Mouse (Mus musculus) hindbrain, embryonic 13.5 days (tissue): ENCODE results near the gene Bex1. TPM values are rescaled to one million over a fixed set of nuclear protein-coding genes. Genes with fewer than 3 reads are reported as not detected.

Experiments
- ATAC-seq: fragments of 200-750 bp; cut with Nextera tagmentation; 2 replicates; pipeline ENCODE4 v1.8.0; 2017; ENCODE audit warnings: moderate TSS enrichment; ENCODE audit not compliant: low FRiP score
- H3K27ac ChIP-seq: fragments of 300-500 bp; sonication (generic); 2 replicates; pipeline ENCODE4 v1.5.1; 2015; ENCODE audit warnings: inconsistent platforms, mild to moderate bottlenecking, moderate library complexity
- H3K27me3 ChIP-seq: fragments of 300-500 bp; sonication (generic); 2 replicates; pipeline ENCODE4 v1.6.1; 2015; ENCODE audit warnings: mild to moderate bottlenecking, inconsistent platforms
- H3K36me3 ChIP-seq: fragments of 300-500 bp; sonication (generic); 2 replicates; pipeline ENCODE4 v1.6.1; 2015; ENCODE audit warnings: mild to moderate bottlenecking, inconsistent platforms
- H3K4me1 ChIP-seq: fragments of 300-500 bp; sonication (generic); replicated peaks from 2 replicates; pipeline ENCODE4 v1.6.1; 2015; ENCODE audit warnings: inconsistent platforms
- H3K4me2 ChIP-seq: fragments of 300-500 bp; sonication (generic); 2 replicates; pipeline ENCODE4 v1.6.1; 2015; ENCODE audit warnings: inconsistent platforms, mild to moderate bottlenecking, moderate library complexity
- H3K4me3 ChIP-seq: fragments of 300-500 bp; sonication (generic); 2 replicates; pipeline ENCODE4 v1.5.1; 2015; ENCODE audit warnings: mild to moderate bottlenecking, inconsistent platforms
- H3K9ac ChIP-seq: fragments of 300-500 bp; sonication (generic); 2 replicates; pipeline ENCODE4 v1.6.1; 2015; ENCODE audit warnings: mild to moderate bottlenecking, inconsistent platforms
- H3K9me3 ChIP-seq: fragments of 300-500 bp; sonication (generic); 2 replicates; pipeline ENCODE4 v1.6.1; 2016; ENCODE audit warnings: inconsistent platforms
- WGBS: fragments of 180-500 bp; shearing (Covaris S2); methylation state at CpG from one replicate; pipeline ENCODE4 v1.1.7; 2015; 5-methylcytosine and 5-hydroxymethylcytosine counted together
- polyA plus RNA-seq: library from polyadenylated mRNA; unstranded; fragments of >200 nt; fragmentation: Nextera tagmentation; extraction: Ambion mirVana; gene quantifications from 2 replicates; pipeline ENCODE4 v1.2.1, GENCODE M21; 2015

Bex1 gene
- polyA plus RNA-seq, 1 experiment from 2014 or later, result 199 TPM

- no peak for ATAC-seq
- no peak overlapping the region for H3K4me3 ChIP-seq
- H3K27me3 ChIP-seq, result no peaks in the 10 kb centered on the region
- H3K36me3 ChIP-seq, result no peaks in the 10 kb centered on the region
- H3K4me2 ChIP-seq, result no peak overlapping the region
- no peaks in the 10 kb centered on the region; the same call in 1 of the 2 replicates for H3K4me1 ChIP-seq
- H3K9me3 ChIP-seq, result no peaks in the 10 kb centered on the region
- H3K27ac ChIP-seq, result no peak overlapping the region
- H3K9ac ChIP-seq, result no peak overlapping the region
- WGBS, result 65% methylated on average over 2 of the region's 2 CpGs
Observed at GRCm38 (mm10) chrX:136213396-136213795, 1.9 kb downstream of the Bex1 start.

- Histone ChIP-seq H3K9ac (no peak overlapping the region), H3K4me2 (no peak overlapping the region), H3K9me3 (no peaks in the 10 kb centered on the region), H3K4me3 (no peak overlapping the region), H3K27me3 (0 out of 2 replicates have a peak, but pooled peaks cover 3% of the 10 kb centered on the region), H3K27ac (no peak overlapping the region), H3K36me3 (no peaks in the 10 kb centered on the region), H3K4me1 (0 out of 2 replicates have a peak, but pooled peaks cover 4% of the 10 kb centered on the region)
- 82% methylated on average over 6 of the region's 6 CpGs for WGBS
- no peak for ATAC-seq
Observed at GRCm38 (mm10) chrX:136204406-136204805, 10.9 kb downstream of the Bex1 start.

DNA sequence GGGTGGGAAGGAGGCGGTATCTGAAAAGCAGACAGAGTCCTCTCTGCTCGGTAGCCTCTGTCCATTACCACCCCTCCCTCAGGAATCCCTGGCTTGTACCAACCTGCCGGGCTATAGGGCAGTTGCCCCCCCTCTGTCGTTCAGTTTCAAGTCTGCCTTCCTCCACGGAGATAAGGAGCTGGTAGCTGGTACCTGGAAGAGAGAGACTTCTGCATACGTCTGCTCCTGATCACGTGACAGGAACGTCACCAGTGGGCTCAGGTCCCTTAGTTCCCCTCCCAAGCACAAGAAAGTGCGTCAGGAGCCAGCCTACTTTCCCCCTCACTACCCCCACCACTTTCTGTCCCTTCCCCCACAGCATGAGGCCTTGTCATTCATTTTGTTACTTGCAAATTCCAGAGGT is 11.6 kb downstream of the Bex1 start, which contains the start of gene Tceal5:
Gene Tceal5 (minus strand): TSS at position 213 of the 403 bp plus-strand sequence.
- Histone ChIP-seq H3K27ac (peak within 1 kb of the TSS; percentile 81), H3K9ac (peak within 1 kb of the TSS; percentile 70), H3K27me3 (0 out of 2 replicates have a peak, but pooled peaks cover 3% of the 10 kb centered on the region), H3K9me3 (no peaks in the 10 kb centered on the region), H3K4me2 (peak within 1 kb of the TSS; percentile 57), H3K4me1 (0 out of 2 replicates have a peak, but pooled peaks cover 4% of the 10 kb centered on the region), H3K4me3 (peak within 1 kb of the TSS; percentile 47), H3K36me3 (no peaks in the 10 kb centered on the region)
- WGBS, result 21% methylated on average over 9 of the region's 9 CpGs
- peak; percentile 92 for ATAC-seq

GRCm38 (mm10) chrX:136203257-136203656 is 12.1 kb downstream of the Bex1 start:
- H3K9me3 ChIP-seq, result no peaks in the 10 kb centered on the region
- H3K27me3 ChIP-seq, result 0 out of 2 replicates have a peak, but pooled peaks cover 3% of the 10 kb centered on the region
- WGBS, result 24% methylated on average over 7 of the region's 7 CpGs
- 0 out of 2 replicates have a peak, but pooled peaks cover 4% of the 10 kb centered on the region for H3K4me1 ChIP-seq
- ATAC-seq, result peak; percentile 75; the same call in 1 of the 2 replicates
- H3K9ac ChIP-seq, result peak overlapping the region; percentile 70
- H3K36me3 ChIP-seq, result no peaks in the 10 kb centered on the region
- H3K4me2 ChIP-seq, result peak overlapping the region; percentile 57
- H3K4me3 ChIP-seq, result peak overlapping the region; percentile 47
- H3K27ac ChIP-seq, result peak overlapping the region; percentile 81

DNA sequence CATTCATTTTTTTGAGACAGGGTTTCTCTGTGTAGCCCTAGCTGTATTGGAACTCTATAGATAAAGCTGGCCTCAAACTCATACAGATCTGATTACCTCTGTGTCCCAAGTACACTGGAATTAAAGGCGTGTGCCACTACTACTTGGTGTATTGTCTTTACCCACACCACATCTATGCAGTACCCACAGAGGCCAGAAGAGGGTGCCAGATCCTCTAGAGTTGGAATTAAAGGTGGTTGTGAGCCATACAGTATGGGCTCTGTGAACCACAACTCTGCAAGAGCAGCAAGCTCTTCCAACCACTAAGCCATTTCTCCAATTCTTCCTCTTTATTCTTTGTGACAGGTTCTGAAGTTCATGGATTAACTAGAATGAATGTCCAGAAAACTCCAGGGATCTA is 18.4 kb downstream of the Bex1 start:
- ATAC-seq, result no peak
- WGBS, result 70% methylated on average over 1 of the region's 1 CpGs
- H3K9me3 ChIP-seq, result no peaks in the 10 kb centered on the region

DNA sequence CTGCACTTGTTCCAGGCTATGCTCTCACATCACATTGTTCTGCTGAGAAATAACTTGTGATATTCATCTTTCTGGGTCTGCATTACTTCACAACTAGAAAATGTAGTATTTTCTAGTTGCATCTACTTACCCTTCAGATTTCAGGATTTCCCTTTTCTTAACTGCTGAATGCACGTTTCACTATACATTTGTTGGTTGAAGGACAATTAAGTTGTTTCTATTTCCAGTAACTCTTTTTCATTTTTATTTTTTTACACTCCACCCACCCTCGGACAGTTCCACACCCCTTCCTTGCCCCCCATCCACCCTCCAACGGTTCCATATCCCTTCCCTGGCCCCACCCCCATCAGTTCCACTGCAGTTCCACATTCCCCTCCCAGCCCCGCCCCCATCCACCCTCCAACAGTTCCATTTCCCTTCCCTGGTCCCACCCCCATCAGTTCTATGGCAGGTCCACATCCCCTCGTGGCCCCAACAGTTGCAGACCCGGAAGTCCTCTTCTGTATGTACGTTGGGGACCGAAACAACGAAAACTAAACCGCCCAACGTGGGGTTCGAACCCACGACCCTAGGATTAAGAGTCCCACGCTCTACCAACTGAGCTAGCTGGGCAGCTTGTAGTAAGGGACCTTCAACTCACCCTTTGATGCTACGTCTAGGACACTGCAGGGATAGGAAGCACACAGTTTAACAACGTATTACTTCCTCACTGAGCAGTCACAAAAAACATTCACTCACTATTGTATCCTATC is 19.9 kb downstream of the Bex1 start:
- H3K27ac ChIP-seq, result no peak overlapping the region
- H3K9ac ChIP-seq, result no peak overlapping the region
- ATAC-seq, result no peak
- no peaks in the 10 kb centered on the region for H3K36me3 ChIP-seq
- no peaks in the 10 kb centered on the region for H3K27me3 ChIP-seq
- no peaks in the 10 kb centered on the region for H3K4me1 ChIP-seq
- H3K4me2 ChIP-seq, result no peak overlapping the region
- H3K9me3 ChIP-seq, result no peaks in the 10 kb centered on the region
- H3K4me3 ChIP-seq, result no peak overlapping the region
- 85% methylated on average over 16 of the region's 16 CpGs for WGBS

More for the DNA sequence above, 18.4 kb downstream of the Bex1 start:
- no peaks in the 10 kb centered on the region for H3K36me3 ChIP-seq
- no peak overlapping the region for H3K27ac ChIP-seq
- no peaks in the 10 kb centered on the region for H3K4me1 ChIP-seq
- H3K27me3 ChIP-seq, result no peaks in the 10 kb centered on the region
- no peak overlapping the region for H3K4me2 ChIP-seq
- H3K4me3 ChIP-seq, result no peak overlapping the region
- H3K9ac ChIP-seq, result no peak overlapping the region

DNA sequence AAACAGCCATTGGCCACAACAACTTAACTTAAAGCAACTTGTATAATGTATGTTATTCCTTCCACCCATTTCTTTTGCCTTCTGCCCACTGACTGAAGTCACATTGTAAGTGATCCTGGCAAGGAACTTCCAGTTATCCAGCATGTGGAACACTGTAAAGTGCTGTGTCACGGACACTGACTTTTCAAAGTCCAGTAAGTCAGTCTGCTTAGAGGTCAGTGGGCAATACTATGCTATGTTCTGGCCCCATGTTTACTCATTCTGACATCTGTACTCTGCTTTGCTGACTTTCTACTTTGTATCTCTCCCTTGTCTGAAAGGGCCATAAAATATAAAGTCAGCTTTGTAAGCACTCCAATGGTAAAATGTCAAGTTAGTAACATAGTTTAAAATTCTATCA is 32.2 kb downstream of the Bex1 start:
- no peaks in the 10 kb centered on the region for H3K36me3 ChIP-seq
- ATAC-seq, result no peak
- H3K27me3 ChIP-seq, result no peaks in the 10 kb centered on the region
- H3K27ac ChIP-seq, result no peak overlapping the region
- no peaks in the 10 kb centered on the region for H3K4me1 ChIP-seq
- no peaks in the 10 kb centered on the region for H3K9me3 ChIP-seq
- H3K4me2 ChIP-seq, result no peak overlapping the region
- H3K4me3 ChIP-seq, result no peak overlapping the region
- 96% methylated on average over 1 of the region's 1 CpGs for WGBS
- H3K9ac ChIP-seq, result no peak overlapping the region

GRCm38 (mm10) chrX:136180897-136181553 is 34.3 kb downstream of the Bex1 start:
- H3K9me3 ChIP-seq, result no peaks in the 10 kb centered on the region
- no peak overlapping the region for H3K27ac ChIP-seq
- no peaks in the 10 kb centered on the region for H3K27me3 ChIP-seq
- no peak overlapping the region for H3K4me3 ChIP-seq
- H3K4me1 ChIP-seq, result no peaks in the 10 kb centered on the region
- ATAC-seq, result no peak
- 25% methylated on average over 11 of the region's 11 CpGs for WGBS
- no peak overlapping the region for H3K4me2 ChIP-seq
- H3K9ac ChIP-seq, result no peak overlapping the region
- no peaks in the 10 kb centered on the region for H3K36me3 ChIP-seq

- no peaks in the 10 kb centered on the region for H3K36me3 ChIP-seq
Observed at GRCm38 (mm10) chrX:136172786-136173185, 42.5 kb downstream of the Bex1 start.

GRCm38 (mm10) chrX:136172118-136172551 is 43.2 kb downstream of the Bex1 start, which contains the start of gene Tceal8:
Gene Tceal8 (minus strand): TSS chrX:136172342.
- Histone ChIP-seq H3K9me3 (no peaks in the 10 kb centered on the region), H3K4me3 (peak within 1 kb of the TSS; percentile 53), H3K27me3 (0 out of 2 replicates have a peak, but pooled peaks cover 5% of the 10 kb centered on the region), H3K9ac (peak within 1 kb of the TSS; percentile 76), H3K4me2 (peak within 1 kb of the TSS; percentile 57), H3K36me3 (no peaks in the 10 kb centered on the region), H3K27ac (peak within 1 kb of the TSS; percentile 84), H3K4me1 (peaks cover 4% of the 10 kb centered on the region)
- 26% methylated on average over 10 of the region's 10 CpGs for WGBS
- ATAC-seq, result peak; percentile 96

More at GRCm38 (mm10) chrX:136172786-136173185, 42.5 kb downstream of the Bex1 start:
- Histone ChIP-seq H3K9ac (no peak overlapping the region), H3K27me3 (0 out of 2 replicates have a peak, but pooled peaks cover 5% of the 10 kb centered on the region), H3K4me1 (peaks cover 4% of the 10 kb centered on the region), H3K27ac (peak overlapping the region; percentile 84), H3K4me2 (peak overlapping the region; percentile 57), H3K4me3 (peak overlapping the region; percentile 53), H3K9me3 (no peaks in the 10 kb centered on the region)
- no peak for ATAC-seq
- 21% methylated on average over 10 of the region's 10 CpGs for WGBS

GRCm38 (mm10) chrX:136171189-136172117 is 43.9 kb downstream of the Bex1 start:
- H3K4me3 ChIP-seq, result peak overlapping the region; percentile 53
- H3K36me3 ChIP-seq, result no peaks in the 10 kb centered on the region
- H3K27ac ChIP-seq, result peak overlapping the region; percentile 84
- 17% methylated on average over 24 of the region's 24 CpGs for WGBS
- H3K9me3 ChIP-seq, result no peaks in the 10 kb centered on the region
- ATAC-seq, result peak; percentile 88
- 0 out of 2 replicates have a peak, but pooled peaks cover 5% of the 10 kb centered on the region for H3K27me3 ChIP-seq
- peak overlapping the region; percentile 76 for H3K9ac ChIP-seq
- peaks cover 4% of the 10 kb centered on the region for H3K4me1 ChIP-seq
- H3K4me2 ChIP-seq, result peak overlapping the region; percentile 57
